Mouse (Mus musculus) forebrain, embryonic 16.5 days (tissue): ENCODE data around the gene Sgsm2. TPM values are rescaled to one million over a fixed set of nuclear protein-coding genes. Genes with fewer than 3 reads are reported as not detected.

Experiments used
- ATAC-seq: fragments of 200-750 bp; cut with Nextera tagmentation; 2 replicates; pipeline ENCODE4 v1.8.0; 2017; ENCODE audit warnings: mild to moderate bottlenecking, moderate library complexity
- H3K27ac ChIP-seq: fragments of 300-500 bp; sonication (generic); 2 replicates; pipeline ENCODE4 v1.5.1; 2014; ENCODE audit warnings: low read length, control low read depth
- H3K27me3 ChIP-seq: fragments of 300-500 bp; sonication (generic); replicated peaks from 2 replicates; pipeline ENCODE4 v1.6.1; 2014; ENCODE audit warnings: low read length; ENCODE audit not compliant: control insufficient read depth, insufficient read depth
- H3K36me3 ChIP-seq: fragments of 300-500 bp; sonication (generic); 2 replicates; pipeline ENCODE4 v1.6.1; 2014; ENCODE audit not compliant: control insufficient read depth, insufficient read depth
- H3K4me1 ChIP-seq: fragments of 300-500 bp; sonication (generic); replicated peaks from 2 replicates; pipeline ENCODE4 v1.6.1; 2014; ENCODE audit warnings: low read length; ENCODE audit not compliant: control insufficient read depth, insufficient read depth
- H3K4me2 ChIP-seq: fragments of 300-500 bp; sonication (generic); 2 replicates; pipeline ENCODE4 v1.6.1; 2014; ENCODE audit warnings: mild to moderate bottlenecking, low read length, control low read depth
- H3K4me3 ChIP-seq: fragments of 300-500 bp; sonication (generic); replicated peaks from 2 replicates; pipeline ENCODE4 v1.5.1; 2014; ENCODE audit warnings: mild to moderate bottlenecking, low read length, control low read depth
- H3K9ac ChIP-seq: fragments of 300-500 bp; sonication (generic); replicated peaks from 2 replicates; pipeline ENCODE4 v1.6.1; 2014; ENCODE audit warnings: low read depth, low read length, control low read depth
- H3K9me3 ChIP-seq: fragments of 300-500 bp; sonication (generic); 2 replicates; pipeline ENCODE4 v1.6.1; 2016; ENCODE audit warnings: low read length; ENCODE audit not compliant: control insufficient read depth
- WGBS: fragments of 180-500 bp; shearing (Covaris S2); extraction: QIAGEN DNeasy Blood & Tissue Kit; methylation state at CpG from one replicate; pipeline ENCODE4 v1.1.7; 2014; 5-methylcytosine and 5-hydroxymethylcytosine counted together
- polyA plus RNA-seq: library from polyadenylated mRNA; unstranded; fragments of >200 nt; fragmentation: Nextera tagmentation; extraction: Ambion mirVana; gene quantifications from 2 replicates; pipeline ENCODE4 v1.2.1, GENCODE M21; 2015

Sgsm2 gene
- polyA plus RNA-seq, 1 experiment from 2014 or later = 18.2 TPM

DNA sequence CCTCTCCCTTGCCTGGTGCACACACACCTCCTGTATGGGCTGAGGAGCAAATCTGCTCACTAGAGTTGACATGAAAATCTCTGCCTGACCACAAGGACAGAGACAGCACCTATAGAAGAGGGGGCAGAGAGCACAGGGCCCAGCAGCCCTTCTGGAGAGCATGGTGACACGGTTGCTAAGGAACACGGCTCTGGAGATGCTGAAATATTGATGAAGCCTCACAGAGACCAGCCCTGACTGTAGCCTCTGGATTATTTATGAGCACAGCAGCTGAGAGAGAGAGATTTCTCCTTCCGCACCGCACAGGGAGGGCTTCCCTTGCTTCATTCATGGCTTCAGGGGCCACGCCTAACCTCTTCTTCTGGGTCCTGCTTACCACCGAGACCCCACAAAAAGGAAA, 27.3 kb downstream of the Sgsm2 start:
- no peak for ATAC-seq
- no peak overlapping the region for H3K9ac ChIP-seq
- H3K9me3 ChIP-seq = no peaks in the 10 kb centered on the region
- 84% methylated on average over 6 of the region's 6 CpGs for WGBS
- H3K27me3 ChIP-seq = no peaks in the 10 kb centered on the region
- H3K27ac ChIP-seq = no peak overlapping the region
- H3K4me1 ChIP-seq = peaks cover 16% of the 10 kb centered on the region
- no peak overlapping the region for H3K4me2 ChIP-seq
- no peak overlapping the region for H3K4me3 ChIP-seq
- no peaks in the 10 kb centered on the region; the same call in 1 of the 2 replicates for H3K36me3 ChIP-seq

DNA sequence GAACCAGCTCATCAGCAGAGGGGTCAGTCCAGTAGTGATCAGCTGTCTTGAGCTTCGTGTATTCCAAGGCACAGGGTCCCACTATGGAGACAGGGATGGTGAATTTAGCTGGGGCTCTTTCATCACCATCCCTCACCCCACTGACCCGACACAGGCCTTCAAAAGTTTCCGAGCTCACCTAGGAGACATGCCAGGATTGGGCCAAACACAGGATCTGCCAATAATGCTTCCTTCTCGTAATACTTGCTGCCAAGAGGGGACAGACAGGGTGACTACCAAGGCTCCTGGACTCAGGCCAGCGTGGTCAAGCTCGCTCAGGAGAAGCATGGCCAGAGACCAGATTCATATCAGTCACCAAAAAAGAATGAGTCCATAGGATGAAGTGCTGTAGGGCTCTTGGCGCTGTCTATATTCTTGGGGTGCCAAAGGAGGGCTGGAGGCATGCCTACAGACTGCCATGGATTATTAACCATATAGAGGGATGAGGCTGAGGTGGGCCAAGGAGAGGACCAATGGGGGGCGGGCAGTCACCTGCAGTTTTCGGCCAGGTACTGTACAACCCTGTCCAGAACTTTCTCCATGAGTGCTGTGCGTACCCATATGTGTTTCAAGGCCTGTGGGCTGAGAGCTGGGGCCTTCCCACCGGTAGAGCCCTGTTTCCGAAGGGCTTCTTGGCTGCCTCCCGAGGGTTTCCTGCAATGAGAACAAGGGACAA, 28.7 kb downstream of the Sgsm2 start:
- no peak overlapping the region for H3K4me2 ChIP-seq
- H3K4me1 ChIP-seq = peaks cover 14% of the 10 kb centered on the region
- no peak overlapping the region for H3K27ac ChIP-seq
- H3K27me3 ChIP-seq = no peaks in the 10 kb centered on the region
- H3K36me3 ChIP-seq = no peaks in the 10 kb centered on the region; the same call in 1 of the 2 replicates
- 88% methylated on average over 13 of the region's 13 CpGs for WGBS
- ATAC-seq = no peak
- H3K9ac ChIP-seq = no peak overlapping the region
- no peak overlapping the region for H3K4me3 ChIP-seq
- H3K9me3 ChIP-seq = no peaks in the 10 kb centered on the region

DNA sequence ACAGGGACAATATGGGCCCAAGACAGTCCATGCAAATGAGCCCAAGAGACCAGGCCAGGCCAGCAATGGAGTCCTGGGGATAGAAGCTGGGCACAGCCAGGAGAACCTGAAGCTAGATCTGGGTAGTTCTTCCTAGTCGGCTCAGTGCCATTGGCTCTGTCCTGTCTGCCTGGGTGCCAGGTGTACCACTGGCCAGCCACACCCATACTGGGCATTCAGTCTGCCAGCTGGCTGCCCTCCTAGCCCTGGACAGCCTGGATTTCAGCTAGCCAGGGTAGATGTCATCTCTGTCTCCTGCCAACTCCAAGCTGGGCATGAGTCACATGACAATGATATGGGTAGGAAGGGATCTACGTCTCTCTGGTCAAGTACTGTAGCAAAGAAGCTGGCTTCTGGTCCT, 29.7 kb downstream of the Sgsm2 start:
- H3K9ac ChIP-seq = no peak overlapping the region
- WGBS = 83% methylated on average over 2 of the region's 2 CpGs
- peaks cover 14% of the 10 kb centered on the region for H3K4me1 ChIP-seq
- no peak for ATAC-seq
- no peak overlapping the region for H3K4me2 ChIP-seq
- H3K4me3 ChIP-seq = no peak overlapping the region
- H3K27me3 ChIP-seq = no peaks in the 10 kb centered on the region
- no peak overlapping the region for H3K27ac ChIP-seq
- H3K9me3 ChIP-seq = no peaks in the 10 kb centered on the region
- no peaks in the 10 kb centered on the region; the same call in 1 of the 2 replicates for H3K36me3 ChIP-seq

DNA sequence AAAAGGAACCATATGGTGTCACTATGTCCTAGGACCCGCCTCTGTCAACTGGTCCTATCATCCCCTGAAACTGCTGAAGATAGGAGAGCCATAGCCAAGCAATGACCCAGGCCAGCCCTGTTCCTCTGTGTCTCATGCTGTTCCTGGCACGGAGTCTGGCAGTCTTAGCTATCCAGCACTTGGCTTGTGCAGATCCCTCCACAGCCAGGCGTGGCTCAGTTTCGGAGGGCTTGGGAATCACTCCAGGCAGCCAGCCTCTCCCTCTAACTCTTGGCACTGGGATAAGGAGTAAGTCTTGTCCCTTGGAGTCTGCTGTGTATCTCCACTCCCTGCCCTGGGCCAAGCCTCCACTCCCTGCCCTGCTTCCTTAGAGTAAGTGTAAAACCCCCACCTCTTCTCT, 30.2 kb downstream of the Sgsm2 start:
- Histone ChIP-seq H3K4me1 (peaks cover 14% of the 10 kb centered on the region), H3K36me3 (no peaks in the 10 kb centered on the region; the same call in 1 of the 2 replicates), H3K4me3 (no peak overlapping the region), H3K27ac (no peak overlapping the region), H3K27me3 (no peaks in the 10 kb centered on the region), H3K4me2 (no peak overlapping the region), H3K9me3 (no peaks in the 10 kb centered on the region), H3K9ac (no peak overlapping the region)
- ATAC-seq = peak; percentile 67
- WGBS = 70% methylated on average over 4 of the region's 4 CpGs

DNA sequence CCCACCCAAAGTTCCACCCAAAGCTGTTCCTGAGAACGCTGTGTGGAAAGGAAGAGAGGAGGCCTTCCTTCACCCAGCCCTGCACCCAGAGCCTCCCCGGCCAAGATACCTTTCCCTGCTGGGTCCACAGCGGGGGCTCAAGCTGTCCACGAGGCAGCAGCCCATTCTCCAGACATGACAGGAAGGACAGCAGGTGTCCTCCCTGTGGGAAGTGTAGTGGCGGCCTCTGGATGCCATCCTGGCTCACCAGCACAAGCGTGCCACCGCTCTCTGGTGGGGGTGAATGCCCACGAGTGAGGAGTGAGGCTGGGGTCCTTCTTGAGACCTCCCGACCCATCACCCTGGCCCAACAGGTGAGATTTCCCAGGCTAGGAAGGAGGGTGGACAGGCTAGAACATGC, 31.6 kb downstream of the Sgsm2 start:
- Histone ChIP-seq H3K27me3 (no peaks in the 10 kb centered on the region), H3K9ac (no peak overlapping the region), H3K4me2 (no peak overlapping the region), H3K4me1 (peaks cover 6% of the 10 kb centered on the region), H3K9me3 (no peaks in the 10 kb centered on the region), H3K36me3 (no peaks in the 10 kb centered on the region; the same call in 1 of the 2 replicates), H3K27ac (no peak overlapping the region), H3K4me3 (no peak overlapping the region)
- ATAC-seq = no peak
- 90% methylated on average over 9 of the region's 9 CpGs for WGBS

DNA sequence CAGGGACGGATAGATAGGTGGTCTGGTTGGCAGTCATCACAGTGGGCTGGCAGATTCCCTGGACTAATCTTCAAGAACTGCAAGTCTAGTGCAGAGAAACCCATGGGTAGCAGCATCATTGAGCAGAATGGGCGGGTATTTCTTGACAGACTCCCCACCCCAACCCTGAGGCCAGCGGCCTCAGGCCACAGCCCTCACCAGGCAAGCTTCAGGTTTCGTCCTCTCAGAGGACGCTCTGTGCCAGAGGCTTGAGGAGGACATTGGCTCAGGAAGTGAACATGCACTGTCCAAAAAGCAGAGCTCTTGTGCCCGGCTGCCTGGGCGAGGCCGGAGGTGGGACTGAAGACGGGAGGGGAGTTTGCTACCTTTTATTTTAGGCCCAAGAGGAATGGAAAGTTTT, 32.4 kb downstream of the Sgsm2 start:
- Histone ChIP-seq H3K9ac (no peak overlapping the region), H3K9me3 (no peaks in the 10 kb centered on the region), H3K27ac (no peak overlapping the region), H3K4me2 (no peak overlapping the region), H3K4me3 (no peak overlapping the region), H3K36me3 (no peaks in the 10 kb centered on the region; the same call in 1 of the 2 replicates), H3K27me3 (no peaks in the 10 kb centered on the region), H3K4me1 (peaks cover 6% of the 10 kb centered on the region)
- WGBS = 90% methylated on average over 9 of the region's 9 CpGs
- ATAC-seq = no peak

DNA sequence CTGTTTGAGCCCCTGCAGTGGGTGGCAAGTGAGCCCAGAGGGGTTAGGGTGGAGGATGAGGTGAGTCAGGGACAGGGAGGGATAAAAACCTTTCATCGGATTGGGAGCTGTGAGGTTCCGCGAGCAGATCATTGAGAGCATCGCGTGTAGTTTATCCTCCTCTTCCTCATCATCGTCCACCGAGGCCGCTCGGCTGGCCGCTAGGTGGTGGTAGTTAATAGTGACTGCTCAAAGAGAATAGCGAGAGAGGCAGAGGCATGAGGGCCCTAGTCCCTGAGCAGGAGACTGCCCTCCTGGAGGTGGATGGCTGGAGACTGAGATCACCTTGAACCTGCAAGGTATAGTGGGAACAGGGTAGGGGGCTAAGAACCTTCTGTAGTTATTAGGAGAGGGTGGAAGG, 33.4 kb downstream of the Sgsm2 start:
- H3K9ac ChIP-seq = no peak overlapping the region
- H3K4me1 ChIP-seq = peaks cover 6% of the 10 kb centered on the region
- H3K27me3 ChIP-seq = no peaks in the 10 kb centered on the region
- no peaks in the 10 kb centered on the region; the same call in 1 of the 2 replicates for H3K36me3 ChIP-seq
- 34% methylated on average over 11 of the region's 11 CpGs for WGBS
- H3K27ac ChIP-seq = no peak overlapping the region
- ATAC-seq = no peak
- H3K9me3 ChIP-seq = no peaks in the 10 kb centered on the region
- H3K4me3 ChIP-seq = no peak overlapping the region
- no peak overlapping the region for H3K4me2 ChIP-seq

DNA sequence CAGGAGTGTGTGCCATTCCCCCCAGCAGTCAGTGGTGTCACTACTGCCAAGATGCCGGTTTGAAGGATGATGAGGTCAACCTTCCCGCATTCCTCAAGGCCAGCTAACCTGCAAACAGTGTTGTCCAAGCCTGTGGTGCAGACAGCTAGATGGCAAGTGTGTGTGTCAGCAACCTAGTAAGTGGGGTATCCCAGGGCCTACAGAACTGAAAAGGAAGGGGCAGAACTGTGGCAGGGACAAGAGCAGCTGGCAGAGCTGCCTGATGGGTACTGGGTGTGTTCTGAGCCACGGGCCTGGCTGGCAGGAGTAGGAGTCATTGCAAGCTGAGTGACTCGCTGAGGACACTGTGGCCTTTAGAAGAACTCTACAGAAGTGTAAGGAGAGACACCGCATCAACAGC, 34.7 kb downstream of the Sgsm2 start:
- H3K4me1 ChIP-seq = peaks cover 5% of the 10 kb centered on the region
- H3K9ac ChIP-seq = no peak overlapping the region
- no peaks in the 10 kb centered on the region for H3K36me3 ChIP-seq
- no peak overlapping the region for H3K4me2 ChIP-seq
- WGBS = 87% methylated on average over 5 of the region's 5 CpGs
- no peak overlapping the region for H3K4me3 ChIP-seq
- no peak overlapping the region for H3K27ac ChIP-seq
- no peaks in the 10 kb centered on the region for H3K27me3 ChIP-seq
- H3K9me3 ChIP-seq = no peaks in the 10 kb centered on the region
- ATAC-seq = no peak

DNA sequence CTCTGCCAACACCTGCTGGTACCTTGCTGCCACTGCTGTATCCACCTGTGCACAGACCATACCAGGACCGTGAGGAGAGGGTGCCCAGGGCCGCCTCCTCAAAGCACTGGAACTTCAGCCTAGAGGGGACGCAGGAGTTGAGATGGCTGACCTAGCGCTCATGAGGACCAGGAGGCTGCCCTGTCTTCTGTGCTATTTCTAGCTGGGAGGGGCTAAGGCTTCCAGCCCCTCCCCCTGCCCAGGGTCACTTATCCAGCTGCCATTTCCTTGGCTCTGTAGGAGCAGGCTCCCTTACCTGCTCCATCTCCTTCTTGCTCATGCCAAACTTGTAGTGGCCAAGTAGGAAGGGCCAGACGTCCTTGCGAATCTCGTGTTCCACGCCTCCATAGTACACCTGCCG, 39.1 kb downstream of the Sgsm2 start:
- H3K9ac ChIP-seq = no peak overlapping the region
- ATAC-seq = no peak
- no peaks in the 10 kb centered on the region for H3K27me3 ChIP-seq
- no peak overlapping the region for H3K4me2 ChIP-seq
- H3K9me3 ChIP-seq = no peaks in the 10 kb centered on the region
- H3K27ac ChIP-seq = no peak overlapping the region
- 81% methylated on average over 9 of the region's 9 CpGs for WGBS
- peaks cover 4% of the 10 kb centered on the region for H3K36me3 ChIP-seq
- no peak overlapping the region for H3K4me3 ChIP-seq
- H3K4me1 ChIP-seq = no peaks in the 10 kb centered on the region
